Mouse (Mus musculus): Measurements from ENCODE around the gene Col18a1.

- TF ChIP-seq CTCF (IDR thresholded peaks at IDR 0.05) (no peak), EP300 (IDR thresholded peaks at IDR 0.05) (no peak)
These were observed 44.9 kb downstream of the Col18a1 start for GRCm38 (mm10) chr10:77121287-77122022.

Measured in lung, postnatal 0 days (tissue).